Mouse (Mus musculus): ENCODE data around the gene Kcnma1. TPM values are rescaled to one million over a fixed set of nuclear protein-coding genes. Genes with fewer than 3 reads are reported as not detected.

The Kcnma1 gene
- polyA plus RNA-seq, 1 experiment from 2014 or later: 1.1 TPM

DNA sequence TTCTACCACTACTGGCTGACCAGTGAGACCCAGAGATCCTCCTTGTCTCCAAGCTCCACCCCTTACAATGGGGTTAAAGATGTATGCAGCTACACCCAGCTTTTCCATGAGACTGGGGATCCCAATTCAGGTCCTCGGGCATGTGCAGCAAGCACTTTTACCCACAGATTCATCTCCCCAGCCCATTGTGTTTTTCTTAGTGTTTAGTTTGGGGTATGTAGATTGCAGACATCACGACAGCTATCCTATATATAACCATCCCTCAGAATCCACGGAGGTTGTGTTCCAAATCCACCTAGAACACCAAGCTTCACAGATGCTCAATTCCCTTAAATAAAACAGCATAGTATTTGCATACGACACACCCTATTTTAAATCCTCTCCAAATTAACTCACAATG is 6.4 kb upstream of the Kcnma1 start:
- Histone ChIP-seq H3K4me1 (ENCODE audit: control insufficient read depth, insufficient read depth, low read length) (no peaks in the 10 kb centered on the region), H3K36me3 (ENCODE audit: control insufficient read depth, insufficient read depth, low read length) (no peaks in the 10 kb centered on the region), H3K27me3 (ENCODE audit: control insufficient read depth, insufficient read depth, low read length) (no peaks in the 10 kb centered on the region), H3K4me2 (no peak overlapping the region), H3K27ac (ENCODE audit: low read depth, low read length) (no peak overlapping the region), H3K9ac (ENCODE audit: low read length) (no peak overlapping the region), H3K9me3 (ENCODE audit: control insufficient read depth, low read length) (no peaks in the 10 kb centered on the region), H3K4me3 (ENCODE audit: low read depth, low read length) (no peak overlapping the region)
- ATAC-seq (ENCODE audit: low FRiP score): no peak
- no peak for DNase-seq (ENCODE audit: low spot score, missing footprints)
- 89% methylated on average over 4 of the region's 4 CpGs for WGBS

DNA sequence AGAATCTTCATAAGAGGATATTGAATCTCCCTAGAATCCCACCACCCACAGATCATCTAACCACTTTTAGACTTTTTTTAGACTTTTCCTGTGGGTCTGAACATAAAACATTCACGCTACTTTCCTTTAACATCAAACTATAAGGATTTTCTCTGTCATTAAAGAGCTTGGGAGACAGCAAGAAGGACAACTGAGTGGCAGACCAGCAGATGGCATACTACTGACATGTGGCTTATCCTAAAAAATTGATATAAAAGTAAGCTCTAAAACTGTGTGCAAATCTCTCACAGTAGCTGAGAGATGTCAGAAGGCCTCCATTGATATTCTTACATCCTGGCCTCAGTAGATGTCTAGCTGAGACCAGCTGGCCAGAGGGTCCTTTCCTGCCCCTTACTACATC is 4.3 kb downstream of the Kcnma1 start:
- no peaks in the 10 kb centered on the region for H3K36me3 ChIP-seq (ENCODE audit: control insufficient read depth, insufficient read depth, low read length)
- DNase-seq (ENCODE audit: low spot score, missing footprints): no peak
- no peak overlapping the region for H3K4me3 ChIP-seq (ENCODE audit: low read depth, low read length)
- peaks cover 20% of the 10 kb centered on the region for H3K27me3 ChIP-seq (ENCODE audit: control insufficient read depth, insufficient read depth, low read length)
- H3K4me1 ChIP-seq (ENCODE audit: control insufficient read depth, insufficient read depth, low read length): no peaks in the 10 kb centered on the region
- no peak overlapping the region for H3K9ac ChIP-seq (ENCODE audit: low read length)
- no peak overlapping the region for H3K4me2 ChIP-seq
- WGBS: 73% methylated on average over 1 of the region's 1 CpGs
- no peak for ATAC-seq (ENCODE audit: low FRiP score)
- no peaks in the 10 kb centered on the region for H3K9me3 ChIP-seq (ENCODE audit: control insufficient read depth, low read length)
- H3K27ac ChIP-seq (ENCODE audit: low read depth, low read length): no peak overlapping the region

DNA sequence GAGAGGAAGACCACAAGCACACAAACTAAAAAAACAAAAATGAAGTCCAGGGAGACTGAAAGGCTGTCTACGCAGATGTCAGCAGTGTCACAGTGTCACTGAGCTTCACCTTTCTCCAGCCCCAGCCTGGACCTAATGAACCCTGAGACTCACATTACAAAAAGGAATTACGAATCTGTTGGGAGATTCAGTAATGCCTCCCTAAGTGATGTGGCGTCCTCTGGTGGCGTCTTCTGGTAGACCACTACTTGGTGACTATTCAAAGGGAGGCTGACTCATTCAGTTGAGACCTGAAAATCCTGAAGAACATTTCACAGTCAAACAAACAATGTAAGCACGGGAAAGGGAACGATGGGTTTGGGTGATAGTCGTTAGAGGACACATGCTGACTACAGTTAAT is 6.0 kb downstream of the Kcnma1 start:
- Histone ChIP-seq H3K4me1 (ENCODE audit: control insufficient read depth, insufficient read depth, low read length) (peaks cover 3% of the 10 kb centered on the region; the same call in 1 of the 2 replicates), H3K27ac (ENCODE audit: low read depth, low read length) (no peak overlapping the region), H3K36me3 (ENCODE audit: control insufficient read depth, insufficient read depth, low read length) (no peaks in the 10 kb centered on the region), H3K4me3 (ENCODE audit: low read depth, low read length) (no peak overlapping the region), H3K9me3 (ENCODE audit: control insufficient read depth, low read length) (no peaks in the 10 kb centered on the region), H3K27me3 (ENCODE audit: control insufficient read depth, insufficient read depth, low read length) (peaks cover 36% of the 10 kb centered on the region), H3K4me2 (no peak overlapping the region), H3K9ac (ENCODE audit: low read length) (no peak overlapping the region)
- WGBS: 14% methylated on average over 7 of the region's 7 CpGs
- no peak for ATAC-seq (ENCODE audit: low FRiP score)
- DNase-seq (ENCODE audit: low spot score, missing footprints): peak; percentile 97

- H3K27me3 ChIP-seq (ENCODE audit: control insufficient read depth, insufficient read depth, low read length): peaks cover 51% of the 10 kb centered on the region
- no peaks in the 10 kb centered on the region for H3K9me3 ChIP-seq (ENCODE audit: control insufficient read depth, low read length)
- H3K4me2 ChIP-seq: no peak overlapping the region
- no peak overlapping the region for H3K9ac ChIP-seq (ENCODE audit: low read length)
- WGBS: 71% methylated on average over 2 of the region's 2 CpGs
- ATAC-seq (ENCODE audit: low FRiP score) (no peak), DNase-seq (ENCODE audit: low spot score, missing footprints) (no peak)
- H3K27ac ChIP-seq (ENCODE audit: low read depth, low read length): no peak overlapping the region
- no peak overlapping the region for H3K4me3 ChIP-seq (ENCODE audit: low read depth, low read length)
- H3K36me3 ChIP-seq (ENCODE audit: control insufficient read depth, insufficient read depth, low read length): no peaks in the 10 kb centered on the region
- peaks cover 3% of the 10 kb centered on the region; the same call in 1 of the 2 replicates for H3K4me1 ChIP-seq (ENCODE audit: control insufficient read depth, insufficient read depth, low read length)
Observed at GRCm38 (mm10) chr14:24006276-24006675, 8.0 kb downstream of the Kcnma1 start.

- peak overlapping the region; percentile 25; the same call in 1 of the 2 replicates for H3K27ac ChIP-seq (ENCODE audit: low read depth, low read length)
- DNase-seq (ENCODE audit: low spot score, missing footprints): peak; percentile 96
- peak overlapping the region; percentile 69 for H3K9ac ChIP-seq (ENCODE audit: low read length)
- H3K36me3 ChIP-seq (ENCODE audit: control insufficient read depth, insufficient read depth, low read length): no peaks in the 10 kb centered on the region
- peak; percentile 66 for ATAC-seq (ENCODE audit: low FRiP score)
- peak overlapping the region; percentile 95 for H3K4me2 ChIP-seq
- peaks cover 51% of the 10 kb centered on the region for H3K27me3 ChIP-seq (ENCODE audit: control insufficient read depth, insufficient read depth, low read length)
- H3K4me1 ChIP-seq (ENCODE audit: control insufficient read depth, insufficient read depth, low read length): peaks cover 3% of the 10 kb centered on the region; the same call in 1 of the 2 replicates
- under 1% methylated on average over 47 of the region's 82 CpGs for WGBS
- H3K4me3 ChIP-seq (ENCODE audit: low read depth, low read length): peak overlapping the region; percentile 77
- no peaks in the 10 kb centered on the region for H3K9me3 ChIP-seq (ENCODE audit: control insufficient read depth, low read length)
Observed at GRCm38 (mm10) chr14:24004471-24005271, 9.6 kb downstream of the Kcnma1 start.

DNA sequence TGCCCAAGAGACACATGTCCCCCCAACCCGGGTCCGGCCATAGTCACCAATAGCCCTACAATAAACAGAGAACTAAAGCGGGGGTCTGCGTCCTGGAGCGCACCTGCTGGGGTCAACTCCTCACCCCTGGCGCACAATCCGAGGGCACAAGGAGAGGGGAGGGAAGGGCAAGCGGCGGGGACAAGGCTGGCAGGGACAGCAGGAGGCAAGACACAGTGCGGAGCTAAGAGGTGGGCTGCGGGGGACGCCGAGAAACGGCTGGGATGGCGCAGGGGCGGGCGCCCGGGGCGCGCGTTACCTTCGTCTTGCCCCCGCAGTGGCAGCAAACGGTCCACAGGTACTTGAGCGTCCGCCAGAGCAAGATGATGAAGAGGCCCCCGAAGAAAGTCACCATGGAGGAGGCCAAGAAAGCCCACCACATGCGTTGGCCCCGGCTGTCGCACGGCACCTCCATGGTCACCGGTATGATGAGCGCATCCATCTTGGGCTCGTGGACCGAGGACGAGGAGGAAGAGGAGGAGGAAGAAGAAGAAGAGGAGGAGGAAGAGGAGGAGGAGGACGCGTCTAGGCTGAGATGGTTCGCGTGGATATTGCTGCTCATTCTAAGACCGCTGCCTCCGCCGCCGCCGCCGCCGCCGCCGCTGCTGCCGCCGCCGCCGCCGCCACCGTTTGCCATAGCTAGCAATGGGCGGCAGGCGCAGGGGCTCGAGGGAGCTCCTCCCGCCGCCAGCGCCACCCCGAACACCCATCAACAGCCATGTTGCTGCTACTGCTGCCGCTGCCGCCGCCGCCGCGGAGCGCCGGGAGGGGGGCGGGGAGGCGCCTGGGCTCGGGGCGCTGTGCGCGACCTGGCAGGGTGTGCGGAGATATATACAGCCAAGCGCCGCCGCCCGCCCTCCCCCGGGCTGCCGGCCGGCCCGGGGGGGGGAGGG is 10.6 kb downstream of the Kcnma1 start:
- Histone ChIP-seq H3K9me3 (ENCODE audit: control insufficient read depth, low read length) (no peaks in the 10 kb centered on the region), H3K36me3 (ENCODE audit: control insufficient read depth, insufficient read depth, low read length) (no peaks in the 10 kb centered on the region), H3K27ac (ENCODE audit: low read depth, low read length) (0 out of 2 replicates have a peak overlapping the region, but pooled peaks have one; percentile 25), H3K4me2 (peak overlapping the region; percentile 95), H3K4me1 (ENCODE audit: control insufficient read depth, insufficient read depth, low read length) (peaks cover 3% of the 10 kb centered on the region; the same call in 1 of the 2 replicates), H3K9ac (ENCODE audit: low read length) (peak overlapping the region; percentile 69), H3K4me3 (ENCODE audit: low read depth, low read length) (peak overlapping the region; percentile 77), H3K27me3 (ENCODE audit: control insufficient read depth, insufficient read depth, low read length) (peaks cover 51% of the 10 kb centered on the region)
- peak; percentile 64 for ATAC-seq (ENCODE audit: low FRiP score)
- peak; percentile 95 for DNase-seq (ENCODE audit: low spot score, missing footprints)
- under 1% methylated on average over 63 of the region's 85 CpGs for WGBS

DNA sequence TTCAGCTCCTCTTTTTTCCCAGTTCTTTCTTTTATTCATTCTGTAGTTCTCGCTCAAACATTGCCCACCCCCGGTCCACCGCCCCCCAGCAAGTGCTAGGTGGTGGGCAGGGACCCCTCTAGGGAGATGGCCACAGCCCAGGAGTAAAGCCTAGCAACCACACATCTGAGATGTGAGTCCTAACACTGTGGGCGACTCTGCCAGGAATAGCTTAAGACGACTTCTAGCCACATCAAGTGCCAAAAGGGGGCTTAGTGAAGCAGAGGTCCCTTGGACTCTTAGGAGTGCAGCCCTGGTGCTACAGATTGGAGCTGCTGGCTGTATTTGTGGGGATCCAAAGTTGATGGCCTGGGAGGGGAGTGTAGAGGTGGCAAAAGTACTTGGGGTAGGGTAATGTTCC is 11.6 kb downstream of the Kcnma1 start:
- 44% methylated on average over 5 of the region's 5 CpGs for WGBS
- no peaks in the 10 kb centered on the region for H3K9me3 ChIP-seq (ENCODE audit: control insufficient read depth, low read length)
- peaks cover 3% of the 10 kb centered on the region; the same call in 1 of the 2 replicates for H3K4me1 ChIP-seq (ENCODE audit: control insufficient read depth, insufficient read depth, low read length)
- no peaks in the 10 kb centered on the region for H3K36me3 ChIP-seq (ENCODE audit: control insufficient read depth, insufficient read depth, low read length)
- H3K9ac ChIP-seq (ENCODE audit: low read length): no peak overlapping the region
- no peak overlapping the region for H3K4me3 ChIP-seq (ENCODE audit: low read depth, low read length)
- DNase-seq (ENCODE audit: low spot score, missing footprints) (no peak), ATAC-seq (ENCODE audit: low FRiP score) (no peak)
- peaks cover 51% of the 10 kb centered on the region for H3K27me3 ChIP-seq (ENCODE audit: control insufficient read depth, insufficient read depth, low read length)
- H3K27ac ChIP-seq (ENCODE audit: low read depth, low read length): no peak overlapping the region
- H3K4me2 ChIP-seq: no peak overlapping the region

GRCm38 (mm10) chr14:23997912-23998311 is 16.4 kb downstream of the Kcnma1 start:
- peaks cover 12% of the 10 kb centered on the region for H3K27me3 ChIP-seq (ENCODE audit: control insufficient read depth, insufficient read depth, low read length)
- no peak for ATAC-seq (ENCODE audit: low FRiP score)
- no peaks in the 10 kb centered on the region for H3K36me3 ChIP-seq (ENCODE audit: control insufficient read depth, insufficient read depth, low read length)
- H3K9ac ChIP-seq (ENCODE audit: low read length): no peak overlapping the region
- no peak overlapping the region for H3K4me2 ChIP-seq
- H3K9me3 ChIP-seq (ENCODE audit: control insufficient read depth, low read length): no peaks in the 10 kb centered on the region
- 76% methylated on average over 6 of the region's 6 CpGs for WGBS
- H3K27ac ChIP-seq (ENCODE audit: low read depth, low read length): no peak overlapping the region
- no peak overlapping the region for H3K4me3 ChIP-seq (ENCODE audit: low read depth, low read length)
- H3K4me1 ChIP-seq (ENCODE audit: control insufficient read depth, insufficient read depth, low read length): no peaks in the 10 kb centered on the region
- no peak for DNase-seq (ENCODE audit: low spot score, missing footprints)

- H3K27ac ChIP-seq (ENCODE audit: low read depth, low read length): no peak overlapping the region
- ATAC-seq (ENCODE audit: low FRiP score) (no peak), DNase-seq (ENCODE audit: low spot score, missing footprints) (no peak)
- 94% methylated on average over 3 of the region's 3 CpGs for WGBS
- no peak overlapping the region for H3K9ac ChIP-seq (ENCODE audit: low read length)
- H3K4me2 ChIP-seq: no peak overlapping the region
- H3K4me1 ChIP-seq (ENCODE audit: control insufficient read depth, insufficient read depth, low read length): no peaks in the 10 kb centered on the region
- no peaks in the 10 kb centered on the region for H3K36me3 ChIP-seq (ENCODE audit: control insufficient read depth, insufficient read depth, low read length)
- no peaks in the 10 kb centered on the region for H3K27me3 ChIP-seq (ENCODE audit: control insufficient read depth, insufficient read depth, low read length)
- H3K9me3 ChIP-seq (ENCODE audit: control insufficient read depth, low read length): no peaks in the 10 kb centered on the region
- no peak overlapping the region for H3K4me3 ChIP-seq (ENCODE audit: low read depth, low read length)
Observed at GRCm38 (mm10) chr14:23995831-23996230, 18.5 kb downstream of the Kcnma1 start.

Data from midbrain, embryonic 11.5 days (tissue).